Mouse (Mus musculus) 3134 (cell line): ENCODE results near the gene Magea6.
"Not testable (repeated sequence)": the region's sequence is repeated elsewhere in the genome, so short reads cannot be mapped to it uniquely, and the experiment has no call there.

Source experiments
- DNase-seq: peaks from one replicate; pipeline ENCODE4 v3.0.0-alpha.2; 2011; ENCODE audit warnings: low spot score; ENCODE audit not compliant: insufficient read length; ENCODE audit errors: extremely low read depth

Gene Magea6

DNA sequence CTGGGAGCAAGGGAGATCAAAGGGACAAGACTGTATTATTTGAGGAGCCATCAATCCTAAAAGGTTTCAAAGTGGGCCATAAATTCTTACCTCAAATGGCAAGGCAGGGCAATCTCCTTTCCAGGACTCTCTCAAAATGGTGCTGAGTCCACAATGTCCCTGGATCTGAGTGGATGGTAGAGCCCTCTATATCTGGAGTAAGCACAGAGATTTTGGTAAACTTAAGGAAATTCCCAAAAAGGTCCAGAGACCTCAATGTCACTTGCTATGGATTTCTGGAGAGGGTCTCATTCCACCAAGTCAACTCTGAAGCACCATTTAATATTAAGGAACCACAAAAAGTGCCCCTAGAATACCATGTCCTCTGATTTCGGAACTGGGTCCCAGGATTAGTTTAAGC, at the start of gene Magea6:
Gene Magea6, minus strand, starts transcription at position 101 of the 400 bp plus-strand sequence.
- DNase-seq: not testable (repeated sequence)

DNA sequence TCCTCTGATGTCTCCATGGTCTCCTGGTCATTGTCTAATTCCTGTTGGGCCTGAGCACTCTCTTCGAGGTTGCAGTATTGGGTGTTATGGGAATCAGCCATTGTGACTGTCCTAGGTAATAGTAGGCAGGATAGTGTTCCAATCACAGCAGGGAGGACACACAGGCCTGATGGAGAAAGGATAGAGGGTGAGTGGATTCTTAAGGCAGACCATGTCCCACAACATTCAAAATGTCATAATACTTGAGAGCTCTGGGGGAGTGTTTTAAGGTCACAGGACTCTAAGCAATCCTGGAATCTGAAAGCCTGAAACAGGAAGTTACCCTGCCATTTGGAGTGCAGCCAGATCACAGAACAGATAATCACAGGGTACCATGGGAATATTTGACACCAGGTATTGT, 13.6 kb upstream of the Magea6 start, which contains the start of gene Magea3:
Gene Magea3, minus strand, starts transcription at position 101 of the 400 bp plus-strand sequence.
- DNase-seq: not testable (repeated sequence)

GRCm38 (mm10) chrX:154890167-154890566, 45.6 kb downstream of the Magea6 start, which contains the start of gene Cldn34b1:
Gene Cldn34b1 (minus strand): TSS chrX:154890267.
- not testable (repeated sequence) for DNase-seq
